Mouse (Mus musculus): ENCODE measurements around the gene Rtbdn.

Rtbdn gene

GRCm38 (mm10) chr8:84979599-84980421, 33.0 kb downstream of the Rtbdn start:
- peak; percentile 93 to 97 for DNase-seq (ENCODE audit: low spot score in 2 of 2)

GRCm38 (mm10) chr8:84980622-84981358, 34.0 kb downstream of the Rtbdn start:
- DNase-seq (ENCODE audit: low spot score in 2 of 2): no peak

GRCm38 (mm10) chr8:84981644-84982498, 35.1 kb downstream of the Rtbdn start:
- no peak for DNase-seq (ENCODE audit: low spot score in 2 of 2)

- DNase-seq (ENCODE audit: low spot score in 2 of 2): no peak
Observed at GRCm38 (mm10) chr8:84982499-84983011, 35.8 kb downstream of the Rtbdn start.

GRCm38 (mm10) chr8:84984294-84985048, 37.7 kb downstream of the Rtbdn start:
- no peak for DNase-seq (ENCODE audit: low spot score in 2 of 2)

- DNase-seq (ENCODE audit: low spot score in 2 of 2): no peak
Observed at GRCm38 (mm10) chr8:84985049-84985683, 38.4 kb downstream of the Rtbdn start.

GRCm38 (mm10) chr8:84985684-84986378, 39.0 kb downstream of the Rtbdn start:
- peak; percentile 94 to 97 for DNase-seq (ENCODE audit: low spot score in 2 of 2)

- no peak for DNase-seq (ENCODE audit: low spot score in 2 of 2)
Observed at GRCm38 (mm10) chr8:84986379-84986945, 39.7 kb downstream of the Rtbdn start.

DNA sequence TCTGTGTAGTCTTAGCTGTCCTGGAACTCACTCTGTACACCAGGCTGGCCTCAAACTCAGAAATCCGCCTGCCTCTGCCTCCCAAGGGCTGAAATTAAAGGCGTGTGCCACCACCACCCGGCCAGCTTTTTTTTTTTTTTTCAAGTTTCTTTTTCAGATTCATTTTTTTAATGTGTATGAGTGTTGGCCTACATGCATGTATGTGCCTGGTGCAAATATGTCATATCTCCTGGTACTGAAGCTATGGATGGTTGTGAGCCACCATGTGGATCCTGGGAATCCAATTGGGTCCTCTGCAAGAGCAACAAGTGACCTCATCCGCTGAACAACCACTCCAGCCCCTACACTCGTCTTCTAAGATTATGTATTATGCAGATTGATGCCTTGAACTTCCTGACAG, 40.6 kb downstream of the Rtbdn start:
- DNase-seq (ENCODE audit: low spot score in 2 of 2): no peak

DNA sequence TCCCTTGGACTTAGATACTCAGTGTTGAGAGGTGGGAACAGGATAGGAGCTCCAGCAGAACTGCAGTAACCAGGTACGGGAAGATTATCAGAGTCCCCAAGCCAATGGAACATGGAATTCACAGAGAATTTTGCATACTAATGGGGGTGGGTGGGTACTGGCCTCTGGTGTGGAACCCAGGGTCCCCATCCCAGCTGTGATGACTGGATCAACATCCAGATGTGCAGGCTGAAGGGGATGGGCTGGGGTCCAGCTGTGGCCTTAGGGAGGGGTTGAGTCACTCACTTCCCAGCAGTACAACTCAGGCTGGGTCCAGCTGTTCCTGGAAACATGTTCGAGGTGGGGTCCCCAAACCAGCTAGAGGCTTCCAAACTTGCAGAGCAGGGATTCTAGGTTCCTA, 41.1 kb downstream of the Rtbdn start:
- DNase-seq (ENCODE audit: low spot score in 2 of 2): no peak

DNA sequence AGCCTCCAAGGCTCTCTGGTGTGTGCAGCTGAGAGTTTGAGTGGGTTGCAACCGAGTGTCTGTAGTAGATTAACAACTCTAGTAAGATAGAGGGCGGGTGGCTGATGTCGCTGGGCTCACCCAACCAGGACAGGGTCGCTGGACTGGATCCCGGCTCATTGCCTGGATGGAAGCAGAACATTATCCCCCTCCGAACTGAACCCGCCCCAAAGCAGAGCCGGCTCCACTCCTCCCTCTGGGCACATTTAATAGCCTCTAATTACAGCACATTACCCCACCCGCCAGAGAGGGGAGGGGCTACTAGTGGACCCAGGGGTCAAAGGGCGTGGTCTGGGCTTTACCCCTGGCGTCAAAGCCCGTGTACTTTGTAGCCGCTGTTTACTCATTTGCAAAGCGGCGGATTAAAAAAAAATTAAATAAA, 42.5 kb downstream of the Rtbdn start:
- DNase-seq (ENCODE audit: low spot score in 2 of 2): no peak

GRCm38 (mm10) chr8:84989810-84990209, 43.0 kb downstream of the Rtbdn start:
- DNase-seq (ENCODE audit: low spot score in 2 of 2): peak; percentile 91 to 92

DNA sequence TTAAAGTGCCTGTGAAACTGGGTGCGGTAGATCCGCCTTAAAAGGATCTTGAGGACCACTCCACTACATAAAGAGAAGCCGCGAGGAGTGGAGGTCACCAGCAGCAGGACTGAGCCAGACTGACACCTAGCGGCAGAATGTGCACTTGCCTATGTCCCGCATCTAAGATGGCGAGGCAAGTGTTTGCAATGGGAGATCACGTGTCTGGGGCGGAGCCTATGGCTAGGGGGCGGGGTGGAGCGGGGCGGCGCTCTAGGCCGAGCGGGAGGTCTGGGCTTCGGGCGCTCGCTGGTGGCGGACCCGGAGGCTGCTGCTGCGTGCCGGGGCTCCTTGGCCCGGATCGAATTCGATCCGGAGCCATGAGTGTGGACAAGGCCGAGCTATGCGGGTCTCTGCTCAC, 43.6 kb downstream of the Rtbdn start, which contains the start of gene Hook2:
Hook2 (plus strand) TSS at position 255 of the 400 bp plus-strand sequence.
- DNase-seq (ENCODE audit: low spot score in 2 of 2): peak; percentile 97 to 99

GRCm38 (mm10) chr8:84990836-84991235, 44.0 kb downstream of the Rtbdn start:
- no peak for DNase-seq (ENCODE audit: low spot score in 2 of 2)

DNA sequence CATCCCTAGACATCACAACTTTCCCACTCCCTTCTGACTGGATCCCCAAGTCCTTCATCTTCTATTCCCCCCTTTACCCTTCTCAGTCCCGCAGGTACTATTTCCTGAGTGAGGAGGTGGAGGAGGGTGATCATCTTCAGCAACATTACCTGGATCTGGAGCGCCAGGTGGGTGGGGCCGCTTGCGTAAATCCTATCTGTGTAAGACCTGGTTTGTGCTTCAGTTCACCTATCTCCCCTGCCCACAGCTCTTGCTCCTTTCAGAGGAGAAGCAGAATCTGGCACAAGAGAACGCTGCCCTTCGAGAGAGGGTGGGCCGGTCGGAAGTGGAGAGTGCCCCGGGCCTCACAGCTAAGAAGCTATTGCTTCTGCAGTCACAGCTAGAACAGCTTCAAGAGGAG, 47.6 kb downstream of the Rtbdn start:
- DNase-seq (ENCODE audit: low spot score in 2 of 2): no peak

- no peak for DNase-seq (ENCODE audit: low spot score in 2 of 2)
Observed at GRCm38 (mm10) chr8:84995680-84996079, 48.9 kb downstream of the Rtbdn start.

GRCm38 (mm10) chr8:84996978-84997377, 50.2 kb downstream of the Rtbdn start:
- DNase-seq (ENCODE audit: low spot score in 2 of 2): no peak

DNA sequence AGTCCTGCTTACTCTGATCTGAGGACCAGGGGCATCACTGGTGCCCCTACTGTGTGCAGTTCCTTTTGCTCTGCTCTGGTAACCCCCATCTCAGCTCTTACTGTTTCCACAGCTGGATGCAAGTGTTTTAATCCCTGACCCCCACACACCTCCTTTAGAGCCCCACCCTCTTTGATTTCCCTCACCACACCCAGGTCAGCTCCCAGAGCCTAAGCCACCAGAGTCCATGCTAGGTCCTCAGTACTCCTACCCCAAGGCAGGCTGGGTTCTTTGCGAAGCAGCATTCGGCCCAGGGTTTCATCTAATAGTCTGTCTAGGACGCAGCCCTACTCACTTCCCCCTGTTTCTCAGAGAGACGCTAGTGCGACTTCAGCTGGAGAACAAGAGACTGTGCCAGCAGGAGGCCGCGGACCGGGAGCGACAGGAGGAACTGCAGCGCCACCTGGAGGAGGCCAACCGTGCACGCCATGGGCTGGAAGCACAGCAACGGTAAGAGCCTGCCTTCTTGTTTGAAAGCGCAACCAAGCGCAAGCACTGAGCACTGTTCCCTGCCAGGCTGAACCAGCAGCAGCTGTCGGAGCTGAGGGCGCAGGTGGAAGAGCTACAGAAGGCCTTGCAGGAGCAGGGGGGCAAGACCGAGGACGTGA, 51.0 kb downstream of the Rtbdn start:
- peak; percentile 94 to 96 for DNase-seq (ENCODE audit: low spot score in 2 of 2)
